Mouse (Mus musculus): ENCODE measurements at regions not wholly inside any gene's neighbourhood (a gene's known extent, or its start where the extent isn't known, plus 50 kb on each side); places are given as distances from the start of the nearest gene placed in this dataset.

DNA sequence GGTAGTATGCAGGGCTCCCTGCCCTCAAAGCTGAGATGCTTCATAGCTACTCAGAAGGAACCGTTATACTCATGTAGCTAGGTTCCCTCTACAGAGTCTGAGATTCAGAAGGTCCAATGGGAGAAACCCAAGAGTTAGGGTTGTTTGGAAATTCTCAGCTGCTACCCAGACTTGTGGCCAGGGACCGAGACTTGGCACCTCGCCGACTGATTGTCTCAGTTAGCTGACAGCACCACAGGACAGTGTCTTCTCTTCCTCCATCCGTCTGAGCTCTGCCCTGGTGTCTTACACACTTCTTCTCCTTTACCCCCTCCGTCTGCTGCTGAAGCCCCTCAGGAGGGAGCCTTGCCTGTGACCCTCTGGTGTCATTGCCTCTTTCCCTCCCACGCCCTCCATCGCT, 329.6 kb upstream of the Prox1 start:
- DNase-seq (ENCODE audit: low spot score in 2 of 2), result no peak

DNA sequence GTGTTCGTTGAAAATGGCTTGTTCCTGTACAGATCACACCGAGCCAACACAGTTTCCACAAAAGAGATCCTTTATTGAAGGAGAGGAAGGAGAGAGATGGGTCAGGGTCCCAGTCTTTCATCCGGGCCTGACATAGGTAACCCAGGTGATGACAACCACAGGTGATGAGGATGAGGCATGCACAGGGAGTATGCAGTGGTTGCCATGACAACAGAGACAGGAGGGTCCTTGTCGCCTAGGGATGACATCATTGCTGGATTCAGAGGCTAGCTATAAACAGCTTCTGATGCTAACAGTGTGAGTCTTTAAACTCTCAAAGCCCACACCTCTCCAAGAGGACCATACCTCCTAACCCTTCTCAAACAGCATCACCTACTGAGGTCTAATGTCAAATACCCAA, 327.0 kb upstream of the Prox1 start:
- no peak for DNase-seq (ENCODE audit: low spot score in 2 of 2)

DNA sequence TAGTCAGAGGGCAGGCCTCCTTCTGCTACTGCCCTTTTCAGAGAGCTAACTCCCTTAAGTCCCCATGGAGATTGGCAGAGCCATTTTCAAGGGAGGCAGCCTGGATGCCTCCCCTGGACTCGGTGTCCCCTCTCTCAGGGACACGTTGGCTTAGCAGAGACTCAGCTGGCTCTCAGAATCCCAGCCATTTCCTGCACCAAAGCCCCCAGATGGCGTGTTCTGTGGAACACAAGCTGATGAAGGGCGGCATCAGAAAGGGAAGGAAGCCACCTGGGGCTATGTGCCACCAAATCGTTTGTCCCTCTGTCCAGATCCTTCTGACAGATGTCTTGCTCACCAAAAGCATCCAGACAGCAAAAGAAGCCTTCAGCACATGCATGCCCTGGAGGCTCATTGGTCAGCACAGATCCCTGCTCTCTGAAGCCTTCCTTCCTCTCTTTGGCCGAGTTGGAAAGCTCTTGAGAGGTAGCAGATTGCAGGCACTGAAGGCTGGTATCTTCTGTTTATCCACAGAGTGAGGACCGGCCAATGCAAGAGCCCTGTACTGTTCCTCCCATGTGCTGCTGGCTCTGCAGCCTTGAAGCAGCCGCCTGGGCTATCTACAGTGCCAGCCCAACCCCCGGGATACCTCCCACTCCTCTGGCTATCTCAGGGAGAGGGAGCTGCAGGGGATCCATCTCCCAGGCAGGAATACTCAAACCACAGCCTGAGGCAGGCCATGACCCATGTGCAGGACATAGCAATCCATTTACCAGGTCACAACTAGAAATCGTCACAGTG, 325.4 kb upstream of the Prox1 start:
- no peak for DNase-seq (ENCODE audit: low spot score in 2 of 2)

DNA sequence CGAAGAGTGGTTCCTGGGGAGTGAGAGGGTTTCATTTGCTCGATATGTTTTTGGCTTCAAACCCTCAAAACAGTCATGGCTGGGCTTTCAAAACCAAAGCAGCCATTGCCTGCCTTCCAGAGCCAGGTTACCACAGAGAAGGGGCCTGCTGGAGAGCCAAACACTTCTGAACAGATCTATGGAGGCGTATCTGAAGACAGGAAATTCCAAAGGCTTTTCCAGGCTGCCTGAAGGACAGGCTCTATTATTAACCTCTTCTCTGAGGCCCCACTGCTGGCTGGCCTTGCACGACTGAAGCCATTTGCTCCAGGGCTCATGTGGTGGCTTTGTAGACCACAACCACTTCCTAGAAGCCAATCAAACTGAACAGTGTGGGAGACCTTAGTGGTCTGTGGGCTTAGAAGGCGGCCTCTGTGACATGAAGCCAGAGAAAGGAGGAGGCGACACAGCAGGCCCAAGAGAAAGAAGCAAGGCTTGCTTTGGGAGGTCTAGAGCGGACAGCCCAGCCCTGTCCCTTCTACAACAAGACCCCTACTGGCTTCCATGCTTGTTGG, 316.1 kb upstream of the Prox1 start:
- no peak for DNase-seq (ENCODE audit: low spot score in 2 of 2)

DNA sequence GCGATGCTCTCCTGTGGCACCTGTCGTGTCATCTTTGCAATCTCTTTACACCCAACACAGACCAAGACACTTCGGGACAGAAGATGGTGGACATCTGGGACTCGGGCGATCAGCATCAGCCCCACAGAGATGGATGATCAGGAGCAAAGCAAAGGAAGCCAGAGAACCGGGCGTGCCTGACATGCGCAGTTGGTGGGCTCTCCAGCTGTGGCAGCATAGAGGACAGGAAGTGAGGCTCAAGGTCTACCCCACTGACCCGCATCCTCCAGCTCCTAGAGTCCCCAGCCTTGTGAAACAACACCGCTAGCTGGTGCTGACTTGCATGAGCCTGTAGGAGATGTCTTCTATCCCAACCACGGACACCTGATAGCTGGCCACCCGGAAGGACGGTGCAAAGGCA, 312.9 kb upstream of the Prox1 start:
- DNase-seq (ENCODE audit: low spot score in 2 of 2), result no peak

DNA sequence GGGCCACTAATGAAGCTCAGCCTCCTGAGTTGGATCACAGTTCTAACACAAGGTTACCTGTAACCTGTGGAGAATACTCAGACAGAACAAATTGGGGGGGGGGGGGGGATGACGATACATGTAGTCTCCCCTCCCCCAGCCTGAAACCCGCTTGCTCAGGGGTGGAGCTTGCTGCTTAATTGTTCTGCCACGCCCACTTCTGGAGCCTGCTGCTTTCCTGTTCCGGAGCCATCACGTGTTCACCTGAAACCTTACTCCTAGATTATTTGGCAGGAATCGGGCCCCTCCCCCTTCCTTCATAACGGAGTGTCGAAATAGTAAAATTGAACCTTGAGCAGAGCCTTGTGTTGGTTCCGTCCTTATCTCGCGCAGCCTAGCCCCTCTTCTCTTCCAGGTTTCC, 310.6 kb upstream of the Prox1 start:
- no peak for DNase-seq (ENCODE audit: low spot score in 2 of 2)

DNA sequence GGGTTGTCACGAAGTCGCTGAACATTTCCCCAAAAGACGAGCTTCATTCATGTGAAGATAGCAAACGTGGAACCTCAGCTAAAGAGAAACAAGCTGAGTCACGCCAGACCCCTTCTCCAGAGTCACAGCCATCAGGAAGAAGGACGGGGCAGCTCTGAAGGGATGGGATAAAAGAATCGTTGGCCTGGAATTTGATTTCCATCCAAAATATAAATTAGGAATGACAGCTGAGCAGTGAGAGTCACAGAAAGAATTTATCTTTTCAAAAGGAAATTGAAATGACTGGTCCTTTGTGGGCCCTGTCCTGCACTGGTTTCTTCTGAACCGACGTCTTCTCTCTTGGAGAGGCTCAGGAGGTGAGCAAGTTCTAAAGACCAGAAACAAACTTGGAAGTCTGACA, 310.1 kb upstream of the Prox1 start:
- no peak for DNase-seq (ENCODE audit: low spot score in 2 of 2)

DNA sequence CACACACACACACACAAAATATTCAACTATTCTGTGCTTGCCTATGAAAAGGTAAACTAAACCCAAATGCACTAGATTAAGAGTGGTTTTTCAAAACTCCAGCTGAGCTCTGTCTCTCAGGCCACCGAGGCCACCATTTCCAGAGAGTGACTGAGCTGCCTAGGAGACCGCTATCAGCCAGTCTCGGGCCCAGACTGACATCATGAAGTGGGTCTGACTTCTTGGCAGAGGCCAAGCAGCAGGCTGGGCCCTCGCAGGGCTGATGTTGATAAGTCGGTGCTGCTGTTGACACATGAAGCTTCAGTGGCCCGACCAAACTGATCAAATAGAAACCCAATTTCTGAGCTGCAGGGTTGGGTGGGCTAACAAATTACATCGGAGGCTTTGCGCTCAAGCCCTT, 302.2 kb upstream of the Prox1 start:
- no peak for DNase-seq (ENCODE audit: low spot score in 2 of 2)

DNA sequence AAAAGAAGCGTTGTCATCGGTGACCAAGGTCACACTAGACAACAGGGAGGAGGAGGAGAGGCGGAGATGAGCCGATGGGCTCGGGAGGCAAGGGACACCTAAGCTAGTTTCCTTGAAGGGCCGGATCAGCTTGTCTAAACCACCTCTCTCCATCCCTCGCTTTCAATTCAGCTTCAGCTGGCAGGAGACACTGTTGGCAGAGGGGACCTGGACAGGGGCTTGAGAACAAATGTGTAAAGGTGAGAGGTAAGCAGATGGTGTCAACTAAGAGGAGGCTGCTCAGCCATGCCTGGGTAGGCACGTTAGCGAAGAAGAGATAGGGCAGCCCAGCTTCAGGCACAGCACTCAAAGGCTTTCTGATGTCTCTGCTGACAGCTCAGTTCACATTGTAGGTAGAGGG, 299.8 kb upstream of the Prox1 start:
- no peak for DNase-seq (ENCODE audit: low spot score in 2 of 2)

DNA sequence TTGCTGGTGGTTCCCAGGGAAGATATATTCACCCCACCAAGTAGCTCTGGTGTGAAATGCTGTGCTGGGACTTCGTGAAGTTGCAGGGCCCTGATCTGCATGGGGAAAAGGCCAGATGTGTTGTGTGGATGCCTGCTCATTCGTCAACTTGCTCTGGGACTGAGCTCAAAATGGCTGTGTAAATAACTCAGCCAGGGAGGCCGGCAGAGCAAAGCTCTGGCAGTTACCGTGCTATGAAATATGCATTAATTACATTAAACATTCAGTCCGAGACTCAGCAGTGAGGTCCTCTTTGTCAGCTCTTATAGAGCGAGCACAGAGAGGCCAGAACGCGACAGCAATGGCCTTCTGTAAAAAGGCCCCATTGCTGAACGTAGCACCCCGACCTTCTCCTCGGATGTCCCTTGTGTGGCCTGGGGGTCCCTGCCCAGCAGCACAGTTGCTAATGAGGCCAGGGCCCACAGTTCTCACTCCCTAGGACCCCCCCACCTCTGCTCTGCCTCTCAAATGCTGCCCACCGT, 287.1 kb upstream of the Prox1 start:
- DNase-seq (ENCODE audit: low spot score in 2 of 2), result no peak

DNA sequence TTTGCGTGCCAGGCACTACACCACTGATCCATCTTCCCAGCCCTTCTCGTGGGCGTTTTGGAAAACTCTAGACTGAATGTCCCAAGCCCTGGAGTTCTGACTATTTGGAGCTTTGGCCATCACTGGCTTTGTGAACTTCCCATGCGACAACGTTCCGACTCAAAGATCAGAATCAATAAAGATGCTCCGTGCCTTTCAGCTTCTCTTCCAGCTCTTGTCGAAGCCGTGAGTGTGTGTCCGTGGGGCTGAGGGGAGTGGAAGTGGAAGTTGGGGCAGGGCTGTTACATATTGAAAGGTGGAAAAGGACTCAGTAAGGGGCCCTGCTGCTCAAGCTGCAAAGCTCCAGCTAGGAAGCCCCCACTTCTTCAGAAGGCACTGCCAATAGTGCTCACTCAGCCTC, 283.0 kb upstream of the Prox1 start:
- no peak for DNase-seq (ENCODE audit: low spot score in 2 of 2)

DNA sequence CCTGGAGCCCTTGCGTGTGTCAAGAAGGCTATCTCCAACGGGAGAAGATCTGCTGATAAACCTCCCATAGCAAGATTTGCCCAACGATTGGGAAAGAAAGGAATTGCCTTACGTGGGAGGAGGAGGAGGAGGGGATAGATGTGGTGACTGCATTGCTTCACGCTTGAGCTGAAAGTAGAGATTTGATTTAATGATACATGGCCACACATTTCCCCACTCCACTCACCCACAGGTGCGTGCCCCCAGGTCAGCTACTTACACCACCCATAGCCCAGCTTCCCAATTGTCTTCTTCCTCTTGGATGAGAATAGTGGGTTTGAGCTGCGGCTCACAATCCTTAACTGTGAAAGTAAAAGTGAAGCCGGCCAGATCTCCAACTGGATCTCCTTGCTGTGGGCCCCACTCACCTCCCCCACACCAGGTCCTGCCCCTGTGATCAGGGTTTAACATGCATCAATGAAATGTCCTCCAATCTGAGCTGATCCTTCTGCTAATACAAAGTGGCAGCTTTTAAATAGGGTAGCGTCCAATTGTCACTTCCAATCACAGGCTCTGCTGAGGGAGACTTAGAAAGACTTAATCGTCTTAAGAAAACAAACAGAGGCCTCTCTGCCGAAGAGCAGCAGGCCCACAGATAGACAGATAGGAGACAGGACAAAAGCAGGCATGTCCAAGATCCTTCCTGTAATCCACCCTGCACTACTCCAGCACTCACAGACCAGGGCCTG, 281.8 kb upstream of the Prox1 start:
- no peak for DNase-seq (ENCODE audit: low spot score in 2 of 2)

DNA sequence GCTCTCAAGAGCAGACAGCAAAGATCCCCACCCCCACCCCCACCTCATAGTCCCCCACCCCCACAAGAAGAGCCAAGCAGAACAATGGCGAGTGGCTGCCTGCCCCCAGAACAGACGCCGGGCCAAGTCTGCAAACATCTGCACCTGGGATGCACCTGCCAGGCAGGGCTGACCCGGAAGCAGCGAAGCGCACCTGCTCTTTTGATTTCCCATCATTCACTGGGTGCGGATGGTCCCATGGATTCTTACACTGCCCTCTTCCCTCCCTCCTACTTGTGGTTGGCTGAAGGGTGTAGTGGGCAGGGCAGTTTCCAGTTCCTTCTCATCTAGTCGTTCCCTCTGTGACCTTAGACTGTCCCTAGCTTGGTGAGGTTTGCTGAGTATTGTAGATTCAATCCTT, 277.7 kb upstream of the Prox1 start:
- no peak for DNase-seq (ENCODE audit: low spot score in 2 of 2)

DNA sequence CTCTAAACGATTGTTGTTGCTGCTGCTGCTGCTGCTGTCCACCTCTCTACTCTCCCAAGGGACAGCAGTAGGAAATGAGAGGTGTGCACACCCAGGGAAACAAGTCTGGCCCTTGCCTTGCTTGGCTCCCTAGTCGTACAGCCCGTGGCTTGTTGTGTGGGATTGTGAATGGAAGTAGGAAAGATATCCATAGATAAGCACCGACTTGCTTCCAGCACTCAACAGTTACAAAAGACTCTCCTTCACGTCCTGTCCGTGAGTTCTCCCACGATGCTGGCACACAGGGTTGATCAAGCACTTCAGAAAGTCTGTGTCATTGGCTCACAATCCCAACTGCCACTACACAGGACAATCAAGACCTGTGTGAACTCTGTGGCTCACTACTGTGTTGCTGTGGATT, 276.7 kb upstream of the Prox1 start:
- no peak for DNase-seq (ENCODE audit: low spot score in 2 of 2)

DNA sequence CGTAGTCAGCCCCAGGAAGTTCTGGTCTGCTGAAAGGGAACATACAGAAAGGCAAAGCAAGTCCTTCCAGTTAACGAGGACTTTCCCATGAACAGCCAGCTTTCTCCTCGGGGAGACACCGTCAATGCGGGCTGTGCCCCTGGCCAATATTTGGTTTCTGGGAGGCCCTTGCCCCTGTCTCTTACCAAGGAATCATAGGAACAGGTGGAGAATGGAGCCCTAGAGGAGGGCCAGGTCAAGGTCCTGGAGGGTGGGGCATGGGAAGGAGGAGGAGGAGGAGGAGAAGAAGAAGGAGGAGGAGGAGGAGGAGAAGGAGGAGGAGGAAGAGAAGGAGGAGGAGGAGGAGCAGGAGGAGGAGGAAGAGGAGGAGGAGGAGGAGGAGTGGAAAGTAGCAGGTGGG, 276.2 kb upstream of the Prox1 start:
- no peak for DNase-seq (ENCODE audit: low spot score in 2 of 2)

DNA sequence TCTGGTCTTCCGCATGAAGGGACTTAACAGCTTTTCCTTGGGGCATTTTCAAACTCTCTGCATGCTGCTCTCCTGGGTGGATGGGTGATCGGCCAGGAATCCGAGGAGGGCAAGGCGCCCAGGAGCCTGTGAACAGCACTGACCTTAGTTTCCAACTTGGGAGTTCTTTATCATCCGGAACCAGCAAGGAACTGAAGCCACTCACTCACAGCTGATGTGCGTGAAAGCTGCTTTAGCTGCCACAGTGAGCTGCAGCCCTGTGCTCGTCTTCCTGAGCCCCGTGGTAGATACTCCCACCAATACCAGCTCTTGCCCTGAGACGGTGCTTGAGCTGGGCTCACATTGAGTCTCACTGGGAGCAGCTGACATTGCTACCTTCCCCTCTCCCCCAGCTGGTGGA, 273.9 kb upstream of the Prox1 start:
- DNase-seq (ENCODE audit: low spot score in 2 of 2), result no peak

DNA sequence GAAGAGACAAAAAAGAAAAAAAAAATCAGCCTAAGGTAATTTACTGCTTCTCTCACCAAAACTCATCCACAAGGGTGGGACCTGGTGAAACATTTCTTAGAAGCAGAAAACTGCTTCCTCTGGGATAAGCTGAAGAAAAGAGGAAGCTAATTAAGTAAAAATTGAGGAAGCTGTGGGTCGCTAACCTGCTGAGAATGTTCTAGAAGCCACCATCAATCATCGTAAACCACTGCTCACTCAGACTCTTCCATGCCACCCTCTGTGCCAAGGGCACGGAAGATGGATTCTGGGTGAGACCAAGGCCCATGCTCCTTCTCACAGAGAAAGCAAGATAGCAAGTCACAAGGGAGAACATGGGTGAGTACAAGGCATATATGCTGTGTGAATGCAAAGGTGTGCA, 272.7 kb upstream of the Prox1 start:
- DNase-seq (ENCODE audit: low spot score in 2 of 2), result no peak

DNA sequence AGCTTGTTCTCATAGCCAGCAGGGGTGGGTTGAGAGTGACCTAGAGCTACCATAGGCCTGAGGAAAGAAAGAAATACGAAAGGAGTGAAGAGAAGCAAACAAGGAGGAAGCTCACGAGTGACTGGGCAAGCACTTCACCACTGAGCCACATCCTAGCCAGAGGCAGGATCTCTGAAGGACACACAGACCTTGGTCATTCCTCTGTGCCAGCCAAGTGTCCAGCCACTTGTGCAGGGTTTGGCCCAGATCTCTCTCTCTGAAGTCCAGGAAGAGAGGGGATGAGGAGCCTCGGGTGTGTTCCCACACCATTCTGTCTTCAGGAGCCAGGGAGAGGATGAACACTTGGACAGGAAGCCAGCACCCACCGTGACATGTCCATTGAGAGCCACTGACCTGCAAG, 271.7 kb upstream of the Prox1 start:
- no peak for DNase-seq (ENCODE audit: low spot score in 2 of 2)

DNA sequence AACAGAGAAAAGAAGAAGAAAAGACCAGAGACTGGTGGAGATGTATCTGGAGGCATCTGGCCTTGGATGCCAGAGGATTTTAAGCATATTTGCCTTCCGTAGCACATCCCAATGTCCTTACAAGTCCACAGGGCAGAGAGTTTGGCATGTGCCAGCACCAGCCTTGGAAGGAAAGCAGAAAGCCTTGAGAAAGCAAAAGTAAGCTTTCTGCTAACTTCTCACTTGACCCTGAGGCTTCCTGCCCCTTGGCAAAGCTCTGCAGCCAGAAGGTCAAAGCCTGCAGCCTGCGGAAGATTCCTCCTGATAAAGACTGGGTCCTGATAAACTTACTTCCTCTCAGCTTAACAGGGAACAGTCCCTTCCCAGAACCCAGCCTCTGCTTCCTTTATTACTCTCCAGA, 268.3 kb upstream of the Prox1 start:
- DNase-seq (ENCODE audit: low spot score in 2 of 2), result no peak

DNA sequence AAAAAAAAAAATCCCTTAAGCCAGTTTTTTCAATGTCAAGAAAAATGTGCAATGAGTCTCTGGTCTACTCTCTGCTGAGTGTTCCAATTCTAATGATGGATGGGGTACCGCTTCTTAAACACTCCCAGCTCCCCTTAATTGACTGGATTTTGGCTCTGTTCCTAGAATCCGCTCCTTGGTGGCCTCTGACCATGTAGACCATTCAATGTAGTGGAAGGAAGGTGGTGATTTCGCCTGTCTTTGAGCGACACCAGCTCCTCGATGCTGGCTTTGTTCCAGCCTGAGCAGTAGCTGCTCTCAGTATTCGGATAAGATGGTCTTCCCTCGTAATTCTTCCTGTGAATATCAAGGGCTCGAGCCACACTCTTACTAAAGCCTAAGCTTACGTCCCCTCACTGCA, 252.4 kb upstream of the Prox1 start:
- no peak for DNase-seq (ENCODE audit: low spot score in 2 of 2)

DNA sequence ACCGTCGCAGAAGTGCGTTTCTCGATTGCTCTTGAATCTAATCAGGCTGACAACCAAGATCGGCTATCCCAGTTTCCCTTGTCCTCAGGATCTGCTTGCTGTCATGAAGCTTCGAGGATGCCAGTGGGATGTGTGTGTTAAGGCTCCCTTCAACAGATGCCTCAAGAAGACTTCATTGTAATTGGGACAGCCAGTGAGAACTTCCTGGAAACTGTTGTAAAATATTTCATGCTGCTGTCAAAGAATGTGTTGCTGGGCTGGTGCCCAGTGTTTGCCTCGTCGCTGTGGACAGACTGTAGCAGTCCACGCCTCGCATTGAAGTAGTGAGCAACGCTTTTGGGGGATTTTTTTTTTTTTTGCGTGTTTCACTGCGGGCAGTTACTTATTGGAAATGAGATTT, 249.2 kb upstream of the Prox1 start:
- peak; percentile 40 to 65 for DNase-seq (ENCODE audit: low spot score in 2 of 2)

DNA sequence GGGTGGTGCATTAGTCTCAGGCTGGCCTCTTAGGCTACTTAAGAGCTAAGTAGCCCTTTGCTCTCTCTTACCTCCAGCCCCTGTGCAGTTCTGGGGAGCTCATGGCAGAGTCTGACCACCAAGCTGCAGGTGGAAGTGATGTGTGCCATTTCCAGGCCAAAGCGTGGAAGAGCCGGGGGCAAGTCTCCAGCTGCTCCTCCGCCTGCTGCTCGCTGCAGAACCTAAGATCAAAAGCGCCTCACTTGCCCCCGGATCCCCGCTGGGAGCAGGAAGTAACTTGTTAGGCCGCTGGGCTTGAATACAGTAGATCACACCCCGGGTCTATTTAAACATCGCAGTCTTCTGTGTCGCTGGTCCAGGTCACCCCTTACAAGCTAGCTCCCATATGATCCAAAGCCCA, 246.8 kb upstream of the Prox1 start:
- DNase-seq (ENCODE audit: low spot score in 2 of 2), result no peak

DNA sequence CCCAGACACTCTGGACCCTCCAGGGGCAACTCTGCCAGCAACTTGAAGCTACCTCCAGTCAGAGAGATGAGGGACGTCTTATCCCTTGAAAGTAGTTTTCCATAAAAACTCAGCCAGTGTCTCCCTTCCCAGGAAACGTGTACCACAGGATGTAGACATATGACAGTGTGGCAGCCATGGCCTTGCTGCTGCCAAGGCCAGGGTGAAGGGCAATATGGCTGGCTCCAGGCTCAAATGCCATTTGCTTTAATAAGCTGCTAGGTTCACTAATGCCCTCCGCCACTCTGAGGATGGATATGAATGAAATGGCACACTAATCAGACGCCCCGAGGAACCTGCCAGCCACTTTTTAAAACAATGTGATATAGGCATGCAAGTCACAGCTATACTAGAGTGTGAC, 241.2 kb upstream of the Prox1 start:
- no peak for DNase-seq (ENCODE audit: low spot score in 2 of 2)

All from frontal cortex, postnatal 10 days (tissue).